Mouse (Mus musculus) hindbrain, postnatal 0 days (tissue): ENCODE measurements around the gene 9130409I23Rik. TPM values are rescaled to one million over a fixed set of nuclear protein-coding genes. Genes with fewer than 3 reads are reported as not detected.

Experiments
- ATAC-seq: fragments of 200-750 bp; cut with Nextera tagmentation; 2 replicates; pipeline ENCODE4 v1.8.0; 2017; ENCODE audit warnings: mild to moderate bottlenecking, moderate TSS enrichment, moderate library complexity
- DNase-seq: peaks from one replicate; pipeline ENCODE4 v3.0.0-alpha.2; 2015; ENCODE audit warnings: low spot score
- H3K27ac ChIP-seq: fragments of 300-500 bp; sonication (generic); 2 replicates; pipeline ENCODE4 v1.5.1; 2014; ENCODE audit warnings: mild to moderate bottlenecking
- H3K27me3 ChIP-seq: fragments of 300-500 bp; sonication (generic); 2 replicates; pipeline ENCODE4 v1.6.1; 2014; ENCODE audit warnings: low read length, mixed read lengths; ENCODE audit not compliant: insufficient read depth
- H3K36me3 ChIP-seq: fragments of 300-500 bp; sonication (generic); 2 replicates; pipeline ENCODE4 v1.6.1; 2014; ENCODE audit warnings: low read length, mixed read lengths; ENCODE audit not compliant: insufficient read depth
- H3K4me1 ChIP-seq: fragments of 300-500 bp; sonication (generic); 2 replicates; pipeline ENCODE4 v1.6.1; 2014; ENCODE audit warnings: antibody characterized with exemption, low read length, mixed read lengths; ENCODE audit not compliant: insufficient read depth
- H3K4me2 ChIP-seq: fragments of 300-500 bp; sonication (generic); 2 replicates; pipeline ENCODE4 v1.6.1; 2014; ENCODE audit warnings: low read depth, mild to moderate bottlenecking, low read length, moderate library complexity, mixed read lengths
- H3K4me3 ChIP-seq: fragments of 300-500 bp; sonication (generic); 2 replicates; pipeline ENCODE4 v1.5.1; 2014; ENCODE audit warnings: low read length
- H3K9ac ChIP-seq: fragments of 300-500 bp; sonication (generic); replicated peaks from 2 replicates; pipeline ENCODE4 v1.6.1; 2014; ENCODE audit warnings: mild to moderate bottlenecking, low read length, moderate library complexity, mixed read lengths
- H3K9me3 ChIP-seq: fragments of 300-500 bp; sonication (generic); 2 replicates; pipeline ENCODE4 v1.6.1; 2016; ENCODE audit warnings: low read length, mixed read lengths
- CTCF ChIP-seq: IDR thresholded peaks from 2 replicates; pipeline ENCODE4 v1.5.1; 2016; ENCODE audit warnings: antibody characterized with exemption, control low read depth, low read depth
- WGBS: fragments of 180-500 bp; shearing (Covaris S2); extraction: QIAGEN DNeasy Blood & Tissue Kit; methylation state at CpG from one replicate; pipeline ENCODE4 v1.1.7; 2014; 5-methylcytosine and 5-hydroxymethylcytosine counted together
- polyA plus RNA-seq: library from polyadenylated mRNA; unstranded; fragments of >200 nt; fragmentation: Nextera tagmentation; extraction: Ambion mirVana; gene quantifications from 2 replicates; pipeline ENCODE4 v1.2.1, GENCODE M21; 2015
- total RNA-seq: library from RNA; depleted of rRNA; stranded (reverse); fragments of >200 nt; gene quantifications from 2 replicates; pipeline ENCODE4 v1.2.3, GENCODE M21; 2014

The 9130409I23Rik gene
- total and polyA plus RNA-seq, 2 experiments from 2014 or later = not detected

- TF ChIP-seq CTCF = no peak
- H3K4me2 ChIP-seq = no peak overlapping the region
- H3K9me3 ChIP-seq = no peaks in the 10 kb centered on the region
- no peak overlapping the region for H3K4me3 ChIP-seq
- DNase-seq (no peak), ATAC-seq (no peak)
- no peaks in the 10 kb centered on the region for H3K27me3 ChIP-seq
- H3K9ac ChIP-seq = no peak overlapping the region
- H3K4me1 ChIP-seq = no peaks in the 10 kb centered on the region
- 84% methylated on average over 4 of the region's 4 CpGs for WGBS
- H3K27ac ChIP-seq = no peak overlapping the region
- no peaks in the 10 kb centered on the region for H3K36me3 ChIP-seq
These were observed 1.9 kb downstream of the 9130409I23Rik start for GRCm38 (mm10) chr1:181052898-181053297.

DNA sequence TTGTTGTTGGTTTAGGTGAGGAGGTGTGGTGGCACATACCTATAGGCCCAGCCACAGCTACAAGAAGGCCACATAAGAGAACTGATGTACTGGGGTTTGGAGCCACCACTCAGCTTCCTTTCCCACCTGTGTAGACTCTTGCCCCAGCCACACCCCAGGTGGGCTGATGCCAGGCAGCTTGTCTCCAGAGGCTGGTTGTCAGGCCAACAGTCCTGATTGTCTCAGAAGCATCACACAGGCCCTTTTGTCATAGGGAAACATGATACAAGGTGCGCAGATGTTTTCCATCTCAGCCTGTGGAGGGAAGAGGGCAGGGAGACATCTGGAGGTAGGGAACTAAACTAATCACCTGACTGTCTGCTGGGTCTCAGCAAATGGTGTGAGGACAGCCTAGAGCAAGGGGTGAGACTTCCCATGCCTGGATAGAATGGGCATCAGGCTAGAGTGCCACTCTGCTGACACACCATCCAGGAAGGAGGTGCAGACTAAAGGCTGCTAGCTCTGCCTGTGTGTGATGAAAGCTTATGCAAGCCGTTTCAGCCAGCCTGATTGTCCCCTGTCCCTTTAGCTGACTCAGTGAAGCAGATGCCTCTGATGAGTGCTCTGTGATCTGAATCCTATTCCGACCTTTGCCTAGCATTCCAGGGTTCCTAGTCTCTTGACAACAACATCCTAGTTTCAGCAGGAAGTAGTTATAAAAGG lies 10.9 kb downstream of the 9130409I23Rik start:
- H3K4me1 ChIP-seq = no peaks in the 10 kb centered on the region
- DNase-seq (no peak), ATAC-seq (no peak)
- no peak overlapping the region for H3K27ac ChIP-seq
- no peaks in the 10 kb centered on the region for H3K9me3 ChIP-seq
- H3K4me3 ChIP-seq = no peak overlapping the region
- no peak overlapping the region for H3K9ac ChIP-seq
- H3K4me2 ChIP-seq = no peak overlapping the region
- 71% methylated on average over 3 of the region's 3 CpGs for WGBS
- no peaks in the 10 kb centered on the region for H3K27me3 ChIP-seq
- no peak for TF ChIP-seq CTCF
- no peaks in the 10 kb centered on the region for H3K36me3 ChIP-seq

GRCm38 (mm10) chr1:181063991-181064390 lies 13.0 kb downstream of the 9130409I23Rik start:
- peak; percentile 48 for DNase-seq
- ATAC-seq = no peak
- no peaks in the 10 kb centered on the region for H3K27me3 ChIP-seq

GRCm38 (mm10) chr1:181064648-181065047 lies 13.6 kb downstream of the 9130409I23Rik start:
- Histone ChIP-seq H3K4me3 (no peak overlapping the region), H3K36me3 (no peaks in the 10 kb centered on the region), H3K9ac (no peak overlapping the region), H3K4me2 (no peak overlapping the region), H3K4me1 (no peaks in the 10 kb centered on the region), H3K27ac (no peak overlapping the region), H3K27me3 (no peaks in the 10 kb centered on the region), H3K9me3 (no peaks in the 10 kb centered on the region)
- TF ChIP-seq CTCF = no peak
- WGBS = 68% methylated on average over 6 of the region's 6 CpGs
- ATAC-seq = no peak
- peak; percentile 3 for DNase-seq

More at GRCm38 (mm10) chr1:181063991-181064390, 13.0 kb downstream of the 9130409I23Rik start:
- H3K4me1 ChIP-seq = no peaks in the 10 kb centered on the region
- 51% methylated on average over 2 of the region's 2 CpGs for WGBS
- H3K9me3 ChIP-seq = no peaks in the 10 kb centered on the region
- TF ChIP-seq CTCF = no peak
- H3K36me3 ChIP-seq = no peaks in the 10 kb centered on the region
- H3K27ac ChIP-seq = no peak overlapping the region
- H3K4me2 ChIP-seq = no peak overlapping the region
- H3K9ac ChIP-seq = no peak overlapping the region
- no peak overlapping the region for H3K4me3 ChIP-seq

DNA sequence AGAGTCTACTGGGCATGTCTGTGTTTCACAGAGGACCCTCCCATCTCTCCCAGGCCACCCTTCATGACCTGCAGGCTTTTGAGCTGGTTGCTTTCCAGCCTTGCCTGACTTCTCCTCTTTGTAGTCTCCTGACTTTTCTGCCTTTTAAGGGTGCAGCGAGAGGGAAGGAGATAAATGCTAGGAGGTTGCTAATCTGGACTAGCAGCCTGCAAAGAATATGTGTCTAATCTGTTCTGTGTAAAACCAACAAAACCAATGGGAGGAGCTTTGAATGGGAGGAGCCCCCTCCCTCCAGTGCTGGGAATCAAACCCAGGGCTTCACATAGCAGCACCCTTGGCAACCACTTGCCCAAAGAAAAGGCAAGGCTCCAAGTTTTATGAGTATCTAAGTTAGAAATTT lies 17.3 kb downstream of the 9130409I23Rik start:
- no peak for DNase-seq
- TF ChIP-seq CTCF = no peak
- Histone ChIP-seq H3K4me2 (no peak overlapping the region), H3K9ac (no peak overlapping the region), H3K27ac (no peak overlapping the region), H3K4me3 (no peak overlapping the region), H3K36me3 (no peaks in the 10 kb centered on the region), H3K4me1 (no peaks in the 10 kb centered on the region), H3K9me3 (no peaks in the 10 kb centered on the region), H3K27me3 (no peaks in the 10 kb centered on the region)
- ATAC-seq = no peak
- 83% methylated on average over 1 of the region's 1 CpGs for WGBS

GRCm38 (mm10) chr1:181069671-181070070 lies 18.6 kb downstream of the 9130409I23Rik start:
- H3K9me3 ChIP-seq = no peaks in the 10 kb centered on the region
- H3K27me3 ChIP-seq = no peaks in the 10 kb centered on the region
- TF ChIP-seq CTCF = no peak
- H3K9ac ChIP-seq = no peak overlapping the region
- 69% methylated on average over 11 of the region's 11 CpGs for WGBS
- H3K4me1 ChIP-seq = no peaks in the 10 kb centered on the region
- ATAC-seq (no peak), DNase-seq (no peak)
- H3K4me3 ChIP-seq = no peak overlapping the region
- H3K27ac ChIP-seq = no peak overlapping the region
- H3K36me3 ChIP-seq = no peaks in the 10 kb centered on the region
- no peak overlapping the region for H3K4me2 ChIP-seq

DNA sequence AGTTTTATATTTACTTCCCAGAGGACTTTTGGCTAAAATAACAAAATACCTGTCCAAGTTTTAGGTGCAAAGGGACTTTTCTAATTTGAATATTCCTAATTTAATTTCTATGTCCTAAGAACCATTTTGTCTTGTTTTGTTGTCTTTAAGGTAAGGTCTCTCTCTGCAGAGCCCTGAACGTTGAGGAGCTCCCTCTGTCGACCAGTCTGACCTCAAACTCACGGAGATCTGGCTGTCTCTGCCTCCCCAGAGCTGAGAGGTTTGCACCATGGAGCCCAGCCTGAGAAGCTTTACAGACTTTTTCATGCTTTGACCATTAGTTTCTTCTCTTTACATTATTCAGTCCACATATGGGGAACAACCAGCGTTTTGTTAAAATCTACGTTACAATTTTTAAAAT lies 22.0 kb downstream of the 9130409I23Rik start:
- no peak for ATAC-seq
- H3K4me3 ChIP-seq = no peak overlapping the region
- no peak overlapping the region for H3K27ac ChIP-seq
- no peak for DNase-seq
- no peaks in the 10 kb centered on the region for H3K9me3 ChIP-seq
- H3K4me1 ChIP-seq = no peaks in the 10 kb centered on the region
- no peaks in the 10 kb centered on the region for H3K27me3 ChIP-seq
- WGBS = 57% methylated on average over 5 of the region's 5 CpGs
- H3K9ac ChIP-seq = no peak overlapping the region
- H3K36me3 ChIP-seq = no peaks in the 10 kb centered on the region
- no peak for TF ChIP-seq CTCF
- no peak overlapping the region for H3K4me2 ChIP-seq
